Mouse (Mus musculus) adrenal gland, adult (tissue): ENCODE data around the gene Cask.
A peak's percentile ranks its signal among the peaks of the same experiment; 100 is the strongest.

Source experiments
- DNase-seq, 2 experiments: peaks; one replicate each; pipeline ENCODE4 v3.0.0; 2022 to 2023; ENCODE audit warnings: low spot score in 1 of 2; ENCODE audit not compliant: inconsistent age in 2 of 2

The Cask gene

DNA sequence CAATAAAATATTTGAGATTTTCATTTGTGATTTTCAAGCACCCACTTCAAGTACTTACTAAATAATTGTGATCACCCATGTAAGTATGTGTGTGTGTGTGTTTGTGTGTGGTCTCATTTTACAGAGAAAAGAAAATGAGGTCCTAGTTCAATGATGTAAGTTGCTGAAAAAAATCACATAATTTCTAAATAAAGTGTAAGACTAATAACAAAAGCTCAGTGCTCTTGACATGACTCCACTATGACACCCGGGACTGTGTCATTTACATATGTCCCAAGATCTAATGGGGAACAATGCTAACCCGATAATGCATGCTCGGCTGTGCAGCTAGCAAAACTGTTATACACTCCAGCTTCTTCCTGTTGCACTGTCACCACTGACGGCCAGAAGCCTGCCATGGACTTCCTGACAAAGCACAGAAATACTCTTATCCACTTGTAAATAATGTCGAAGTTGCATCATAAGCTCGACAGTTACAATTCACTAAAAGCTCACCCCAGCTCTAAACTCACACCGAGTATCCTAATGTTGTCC lies 130.8 kb downstream of the Cask start:
- DNase-seq = no peak

DNA sequence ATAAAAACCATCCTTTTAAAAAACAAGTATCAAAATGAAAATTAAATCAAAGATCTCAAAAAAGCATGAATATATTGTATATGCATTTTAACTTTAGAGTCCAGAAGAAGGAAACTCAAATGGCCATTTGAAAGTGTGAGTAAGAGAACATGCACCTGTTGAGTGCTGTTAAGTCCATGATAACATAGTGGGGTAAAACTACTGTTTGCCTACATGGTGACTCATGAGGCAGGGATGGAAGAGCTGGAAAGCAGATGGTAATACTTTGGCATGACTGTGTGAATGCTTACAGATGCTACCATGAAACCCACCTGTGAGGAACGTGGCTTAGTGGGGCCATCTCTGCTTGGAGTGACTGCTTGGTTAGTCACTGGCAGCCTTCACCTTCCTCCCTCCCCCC lies 132.9 kb downstream of the Cask start:
- no peak for DNase-seq

DNA sequence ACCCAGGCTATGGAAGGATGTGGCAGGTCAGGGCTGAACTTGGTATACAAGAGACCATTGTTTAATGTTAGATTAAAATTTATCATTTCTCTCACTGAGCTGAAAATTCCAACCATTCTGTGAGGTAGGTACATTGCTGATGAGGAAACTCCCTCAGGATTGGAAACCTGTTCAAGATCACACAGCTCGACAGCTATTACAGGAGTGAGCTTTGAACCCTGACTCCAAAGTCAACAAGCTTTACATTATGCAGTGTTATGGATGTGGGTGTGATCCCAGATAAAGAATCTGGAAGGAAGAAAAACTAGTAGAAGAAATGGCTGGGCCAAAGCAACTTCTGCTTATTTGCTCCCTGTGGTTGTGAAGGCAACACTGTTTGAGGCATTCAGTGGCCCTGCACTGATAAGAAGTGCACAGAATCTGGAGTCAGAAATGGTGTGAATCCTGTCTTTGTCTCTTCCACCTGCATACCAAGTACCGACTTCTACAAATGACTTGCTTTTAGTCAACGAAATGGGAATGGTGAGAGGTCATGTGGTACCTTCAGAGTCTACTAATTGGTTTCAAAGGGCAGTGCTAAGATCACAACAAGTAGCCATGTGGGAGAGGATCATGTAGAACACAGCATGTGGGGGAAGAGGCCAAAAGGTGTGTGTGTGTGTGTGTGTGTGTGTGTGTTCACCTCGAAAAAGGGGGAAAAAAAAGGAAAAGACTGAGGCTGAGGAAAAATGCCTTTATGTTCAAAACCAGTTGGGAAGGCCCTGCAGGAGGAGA lies 134.2 kb downstream of the Cask start:
- no peak for DNase-seq

DNA sequence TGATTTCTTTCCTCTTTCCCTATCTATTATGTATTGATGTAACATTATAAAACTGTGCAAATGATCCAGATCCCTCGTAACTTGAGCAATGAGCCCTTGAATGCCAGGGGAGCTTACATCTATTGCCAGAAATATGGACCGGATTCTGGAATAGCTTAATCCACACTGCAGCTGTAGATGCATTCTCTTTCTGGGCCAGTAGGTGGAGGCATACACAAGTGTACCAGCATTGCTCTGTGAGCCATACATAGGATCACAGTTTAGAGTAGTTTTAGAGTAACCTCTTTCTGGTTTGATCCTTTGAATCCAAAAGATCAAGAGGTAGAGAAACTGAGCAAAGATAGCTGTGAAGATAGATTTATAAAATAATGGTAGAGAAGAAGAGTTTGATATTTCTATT lies 141.0 kb downstream of the Cask start:
- peak; percentile 14 to 79 for DNase-seq

DNA sequence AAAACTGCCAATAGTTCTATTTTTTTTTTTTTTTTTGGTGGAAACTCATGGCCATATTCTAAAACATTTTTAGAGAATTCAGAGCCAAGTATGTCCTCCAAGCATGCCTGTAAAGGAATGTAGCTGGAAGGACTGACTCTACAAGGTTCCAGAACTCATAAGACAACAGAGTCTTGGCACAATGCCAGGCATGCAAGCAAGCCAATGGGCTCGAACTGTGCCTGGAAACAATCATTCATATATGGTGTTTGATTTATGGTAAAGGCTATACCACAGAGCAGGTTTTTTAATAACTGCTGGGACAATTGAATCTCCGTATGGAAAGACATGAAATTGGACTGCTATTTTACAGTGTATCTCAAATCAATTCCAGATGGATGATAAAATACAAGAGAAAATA lies 146.1 kb downstream of the Cask start:
- DNase-seq = no peak

DNA sequence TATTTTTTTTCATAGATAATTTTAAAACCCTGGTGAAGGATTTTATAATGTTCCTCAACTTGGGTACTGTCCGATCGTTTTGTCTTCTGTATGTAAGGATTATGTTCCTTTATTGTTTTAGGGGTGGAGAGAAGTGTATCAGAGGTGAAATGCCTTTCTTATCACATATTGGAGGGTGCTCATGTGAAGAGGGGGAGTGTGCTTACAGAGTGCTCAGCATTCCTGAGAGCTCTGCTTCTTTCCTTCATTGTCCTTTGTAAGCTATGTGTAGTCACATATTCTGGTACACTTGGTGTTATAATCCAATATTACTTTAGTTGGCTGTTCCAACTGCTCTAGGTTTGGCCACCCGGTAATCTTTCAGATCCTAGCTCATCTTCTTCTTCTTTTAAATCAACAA lies 150.5 kb downstream of the Cask start:
- no peak for DNase-seq

DNA sequence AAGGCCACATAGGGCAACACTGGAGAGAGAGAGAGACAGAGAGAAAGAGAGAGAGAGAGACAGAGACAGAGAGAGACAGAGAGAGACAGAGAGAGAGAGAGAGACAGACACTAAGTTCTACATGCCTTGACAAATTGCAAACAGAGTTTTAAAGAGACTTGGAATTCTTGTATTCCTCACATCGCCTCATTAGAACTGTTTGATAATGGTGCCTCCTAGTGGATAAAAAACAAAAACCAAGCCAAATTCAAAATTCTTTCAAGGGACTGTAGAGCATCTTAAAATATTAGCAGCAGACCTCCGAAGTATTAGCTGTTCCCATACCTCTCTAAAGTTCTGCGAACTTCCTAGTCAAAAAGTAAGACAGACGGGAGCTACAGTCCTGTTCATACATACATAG lies 159.3 kb downstream of the Cask start:
- DNase-seq = peak in 1 of 2 experiments; percentile 27

DNA sequence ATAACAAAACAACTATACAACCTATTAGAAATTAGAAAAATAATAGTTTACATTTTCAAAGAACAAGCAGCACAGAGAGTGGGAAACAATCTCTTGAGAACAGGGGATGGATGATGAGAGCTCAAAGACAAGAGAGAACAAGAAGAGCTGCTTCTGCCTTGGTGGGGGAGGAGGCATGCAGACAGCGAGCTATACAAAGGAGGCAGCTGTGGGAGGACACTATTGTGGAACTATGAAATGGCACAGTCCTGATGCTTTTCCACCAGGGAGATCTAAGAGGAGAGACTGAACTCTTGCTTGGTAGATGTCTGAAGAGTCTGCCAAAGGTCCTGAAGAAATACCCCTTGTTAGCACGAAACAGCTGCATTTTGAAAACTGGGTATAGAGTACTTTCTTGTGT lies 162.8 kb downstream of the Cask start:
- DNase-seq = no peak

DNA sequence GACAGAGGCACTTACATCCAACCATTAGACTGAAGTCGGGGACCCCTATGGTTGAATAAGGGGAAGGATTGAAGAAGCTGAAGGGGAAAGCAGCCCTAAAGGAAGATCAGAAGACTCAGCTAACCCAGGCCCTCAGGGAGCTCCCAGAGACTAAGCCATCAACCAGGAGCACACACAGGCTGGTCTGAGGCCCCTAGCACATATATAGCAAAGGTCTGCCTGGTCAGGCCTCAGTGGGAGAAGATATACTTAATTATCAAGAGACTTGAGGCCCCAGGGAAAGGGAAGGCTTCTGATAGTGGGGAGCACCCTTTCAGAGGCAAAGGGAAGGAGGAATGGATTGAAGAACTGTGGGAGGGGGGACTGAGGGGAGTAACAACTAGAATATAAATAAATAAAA lies 164.6 kb downstream of the Cask start:
- no peak for DNase-seq

DNA sequence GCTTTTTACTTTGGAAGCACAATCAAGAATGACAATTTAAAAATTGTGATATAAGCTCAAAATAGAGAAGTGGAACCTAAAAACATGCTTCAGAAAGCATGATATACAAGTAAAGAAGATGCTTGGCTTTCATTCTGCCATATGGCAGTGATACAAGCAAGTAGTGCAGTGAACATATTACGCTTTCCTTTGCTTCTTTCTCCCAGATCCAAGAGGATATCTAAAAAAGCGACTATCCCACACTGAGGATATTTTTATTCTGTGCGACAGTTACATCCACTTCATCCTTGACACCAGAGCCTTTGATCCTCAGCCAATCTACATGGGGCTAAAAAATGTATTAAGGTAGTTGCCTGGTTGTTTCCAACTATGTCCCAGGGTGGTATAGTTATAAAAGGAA lies 169.4 kb downstream of the Cask start:
- DNase-seq = no peak

DNA sequence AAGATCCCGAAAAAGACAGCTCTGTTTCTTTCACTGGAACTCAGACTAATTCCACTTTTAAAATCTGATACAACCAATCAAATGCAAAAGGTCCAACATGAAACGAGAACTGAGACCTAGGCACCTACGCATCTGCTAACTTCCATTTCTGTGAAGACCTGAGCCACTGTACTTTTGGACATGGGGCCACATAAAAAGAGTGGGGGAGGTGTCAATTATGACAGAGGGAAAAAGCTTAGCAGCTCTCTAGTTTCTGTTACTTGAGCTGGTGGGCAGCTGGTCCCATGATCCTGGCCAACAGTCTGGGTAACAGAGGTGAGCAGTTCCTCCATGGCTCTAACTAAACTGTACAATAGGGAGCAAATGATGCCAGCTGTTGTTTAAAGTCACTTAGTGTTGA lies 178.2 kb downstream of the Cask start:
- DNase-seq = no peak

DNA sequence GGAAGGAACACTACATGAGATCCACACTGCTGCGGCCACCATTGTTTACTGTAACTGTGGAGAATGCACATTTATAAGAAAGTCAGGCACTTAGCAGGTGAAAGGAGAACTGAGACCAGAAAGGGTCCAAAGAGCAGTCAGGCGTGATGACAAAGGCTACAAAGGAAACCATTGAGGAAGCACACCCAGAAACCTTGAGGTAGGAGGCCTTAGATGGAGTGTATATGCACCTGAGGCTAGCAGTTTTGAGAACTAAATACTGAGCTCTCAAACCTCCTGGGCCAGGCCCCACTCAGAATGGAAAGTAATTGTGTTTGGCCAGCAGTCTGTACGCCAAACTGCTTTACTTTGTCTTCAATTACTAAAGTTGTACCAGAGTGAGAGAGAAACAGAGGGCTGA lies 180.8 kb downstream of the Cask start:
- no peak for DNase-seq

DNA sequence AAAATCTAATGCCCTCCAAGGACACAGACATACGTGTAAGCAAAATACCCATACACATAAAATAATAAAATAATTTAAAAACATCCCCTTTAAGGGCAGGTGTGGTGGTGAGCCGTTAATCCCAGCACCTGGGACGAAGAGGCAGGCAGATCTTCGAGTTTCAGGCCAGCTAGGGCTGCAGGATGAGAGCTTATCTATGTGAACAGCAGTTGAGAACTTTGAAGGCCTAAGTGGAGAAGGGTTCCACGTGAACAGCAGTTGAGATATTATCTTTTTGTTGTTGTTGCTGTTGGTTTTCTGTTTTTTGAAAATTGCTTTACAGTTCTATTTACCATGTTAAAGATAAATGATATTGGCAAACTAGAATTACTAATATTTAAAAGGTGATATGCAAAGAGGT lies 182.3 kb downstream of the Cask start:
- DNase-seq = no peak

DNA sequence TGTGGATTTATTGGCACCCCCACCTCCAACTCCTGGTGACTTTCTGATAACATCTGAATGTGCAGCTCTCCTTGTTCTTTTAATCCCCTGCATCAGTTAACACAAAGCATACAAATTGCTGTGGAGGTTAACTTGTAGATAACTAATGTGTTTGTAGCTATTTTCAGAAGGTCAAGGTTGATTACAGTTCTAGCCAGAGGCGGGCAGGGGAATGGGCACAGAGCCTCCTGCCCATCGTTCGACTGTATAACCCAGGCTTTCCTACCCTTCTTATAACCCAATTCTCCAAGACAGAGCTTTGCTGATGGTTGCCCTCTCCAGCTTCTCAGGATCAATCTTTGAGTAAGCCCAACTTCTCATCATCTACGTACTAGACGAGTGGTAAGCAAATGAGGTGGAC lies 190.1 kb downstream of the Cask start, which contains the start of gene Gpr82:
Gpr82 (plus strand) TSS at position 301 of the 400 bp plus-strand sequence.
- DNase-seq = no peak

DNA sequence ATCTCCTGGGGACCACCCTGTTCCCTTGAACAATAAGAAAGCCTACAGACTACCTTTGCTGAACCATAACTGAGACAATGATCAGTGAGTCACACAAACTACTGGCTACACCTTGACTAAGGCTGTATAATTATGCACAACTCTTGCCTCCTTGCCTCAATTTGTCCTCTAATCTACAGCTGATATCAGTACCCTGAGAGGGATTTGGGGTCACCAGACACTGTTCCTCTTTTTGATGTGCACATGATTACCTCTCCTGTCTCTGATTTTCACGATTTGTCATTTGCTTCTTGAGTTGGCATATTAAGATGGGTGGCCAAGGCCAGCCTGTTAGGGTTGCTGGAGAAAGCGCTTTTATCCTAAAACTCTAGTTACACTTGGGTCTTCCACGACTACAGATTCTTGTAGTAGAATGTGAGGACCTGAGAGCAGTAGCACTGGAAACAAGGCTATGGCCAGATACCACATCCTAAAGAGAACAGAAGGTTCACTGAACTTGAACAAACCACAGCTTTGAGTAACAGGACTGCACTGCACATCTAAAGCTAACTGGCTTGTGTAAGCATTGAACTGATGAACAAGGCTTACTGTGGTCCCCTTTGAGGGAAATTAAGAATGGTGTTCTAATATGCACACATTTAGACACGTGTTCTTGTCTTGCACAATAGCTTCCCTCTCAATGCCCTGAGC lies 191.8 kb downstream of the Cask start:
- DNase-seq = no peak

DNA sequence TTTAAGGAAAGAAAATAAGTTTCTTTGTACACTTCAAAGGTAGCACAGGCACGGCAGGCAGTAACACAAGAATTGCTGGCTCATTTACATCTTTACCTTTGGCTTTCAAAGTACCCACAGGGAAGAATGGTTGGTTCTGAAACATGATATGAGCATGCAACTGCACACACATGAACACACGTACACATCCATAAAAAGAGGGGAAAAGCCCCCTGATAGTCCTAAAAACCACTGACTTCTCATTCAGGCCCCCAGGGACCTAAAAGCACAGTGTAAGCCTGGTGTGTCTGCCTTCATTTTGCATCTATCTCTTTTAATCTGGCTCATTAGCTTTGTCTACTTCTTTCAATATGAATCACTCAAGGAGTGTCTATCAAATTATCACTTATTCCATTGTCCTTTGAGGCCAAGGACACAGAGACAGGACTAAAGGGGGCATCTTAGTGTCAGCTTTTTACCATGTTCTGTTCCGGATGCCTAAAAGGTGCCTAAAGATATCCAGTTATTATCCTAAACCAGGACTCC lies 192.5 kb downstream of the Cask start:
- DNase-seq = no peak

DNA sequence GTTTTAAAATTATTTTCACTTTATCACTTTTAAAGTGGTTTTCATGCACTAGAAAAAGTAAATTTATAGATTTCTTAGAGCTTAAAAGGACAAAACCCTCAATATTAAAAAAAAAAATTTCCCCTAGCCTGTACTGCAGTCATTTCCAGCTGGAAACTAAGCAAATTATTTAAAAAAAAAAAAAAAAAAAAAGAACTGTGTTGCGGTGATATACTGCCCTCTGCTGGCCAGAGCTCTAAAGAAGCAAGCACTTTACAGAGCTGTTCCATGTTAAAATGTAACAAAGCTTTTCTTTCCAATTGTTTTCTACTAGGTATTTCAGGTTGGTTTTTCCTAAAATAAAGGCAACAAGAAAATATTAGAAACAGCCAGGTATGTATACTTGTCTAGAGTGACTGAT lies 194.4 kb downstream of the Cask start:
- DNase-seq = peak in 1 of 2 experiments; percentile 76

DNA sequence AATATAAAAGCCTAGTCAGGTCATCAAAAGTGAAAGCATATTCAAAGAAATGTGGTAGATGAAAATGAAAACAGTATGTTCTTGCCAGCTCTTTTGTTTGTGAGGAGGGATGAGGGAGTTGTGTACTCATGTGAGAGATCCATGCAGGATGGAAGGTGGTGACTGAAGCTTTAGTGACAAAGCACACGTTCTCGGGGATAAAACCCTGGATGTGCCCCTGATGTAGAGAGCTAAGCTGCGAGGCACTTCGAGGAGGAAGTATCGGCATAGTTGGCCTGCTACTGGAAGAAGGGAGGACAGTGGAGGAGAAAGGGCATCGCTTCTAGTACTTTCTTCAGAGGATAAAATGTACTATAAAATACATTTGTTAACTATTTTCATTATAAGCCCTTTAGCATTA lies 195.3 kb downstream of the Cask start:
- DNase-seq = no peak

DNA sequence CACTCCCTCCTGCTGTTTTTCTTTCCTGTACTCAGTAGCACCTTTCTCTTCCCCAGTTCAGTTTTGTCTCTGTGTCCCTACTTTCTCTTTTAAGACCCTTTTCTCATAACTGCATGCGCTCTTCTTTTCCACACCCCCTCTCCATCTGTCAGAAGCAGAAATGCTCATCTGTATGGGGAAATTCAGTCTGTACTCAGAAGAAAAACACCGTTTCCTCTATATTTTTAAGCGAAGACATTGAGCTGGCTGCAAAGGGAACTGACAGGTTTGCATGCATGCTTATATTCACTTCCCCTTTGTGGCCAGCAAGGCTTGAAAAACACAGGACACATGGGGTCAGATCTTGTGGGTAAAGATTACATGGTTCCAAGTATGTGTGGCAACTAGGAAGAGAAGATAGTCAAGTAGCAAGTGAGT lies 196.2 kb downstream of the Cask start:
- peak in 1 of 2 experiments; percentile 38 for DNase-seq

DNA sequence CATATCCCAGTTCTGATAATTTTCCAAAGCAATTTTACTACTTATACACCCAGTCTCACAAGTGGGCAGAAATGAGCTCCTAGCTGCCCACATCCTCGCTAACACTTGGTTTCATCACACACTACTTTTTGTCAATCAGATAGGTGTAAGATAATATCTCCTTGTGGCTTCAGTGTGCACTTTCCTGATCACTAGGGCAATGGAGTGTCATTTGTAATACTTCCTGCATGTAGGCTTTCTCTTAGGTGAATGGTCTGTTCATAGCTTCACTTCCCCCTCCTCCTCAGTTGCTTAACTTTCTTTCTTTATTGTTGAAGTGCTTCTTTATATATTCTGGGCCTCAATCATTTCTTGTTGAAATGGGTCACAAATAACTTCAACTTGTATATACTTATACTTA lies 198.9 kb downstream of the Cask start:
- no peak for DNase-seq

DNA sequence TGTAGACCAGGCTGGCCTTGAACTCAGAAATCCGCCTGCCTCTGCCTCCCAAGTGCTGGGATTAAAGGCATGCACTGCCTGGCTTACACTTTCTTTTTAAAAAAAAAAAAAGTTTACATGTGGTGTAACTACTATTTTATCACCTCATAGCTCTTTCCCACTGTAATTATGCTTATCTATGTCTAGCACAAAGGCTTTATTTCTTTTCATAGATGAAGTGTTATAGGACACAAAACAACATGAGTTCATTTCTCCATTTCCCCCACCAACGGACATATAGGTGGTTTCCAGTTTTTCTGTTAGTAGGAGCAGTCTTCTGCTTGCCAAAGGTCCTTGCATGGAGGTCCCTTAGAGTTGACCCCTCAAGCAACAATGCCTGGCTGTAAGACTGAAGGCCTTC lies 199.3 kb downstream of the Cask start:
- DNase-seq = no peak

DNA sequence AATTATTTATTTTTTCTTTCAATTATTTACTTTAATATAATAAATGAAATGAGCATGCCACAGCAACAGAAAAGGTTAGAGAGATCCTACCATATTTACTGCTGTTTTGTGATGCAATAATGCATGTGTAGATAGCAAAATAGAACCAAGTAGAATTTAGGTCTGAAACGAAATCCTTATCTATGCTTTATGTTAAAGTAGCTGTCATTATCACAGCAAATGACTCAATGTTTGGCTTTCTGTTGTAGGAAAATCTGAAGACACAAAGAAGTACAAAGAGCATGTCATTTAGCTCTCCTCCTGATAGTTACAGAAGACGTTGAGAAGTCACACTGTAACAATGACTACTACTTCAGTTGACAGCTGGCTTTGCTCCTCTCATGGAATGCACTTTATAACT lies 212.3 kb downstream of the Cask start:
- no peak for DNase-seq
